Mouse (Mus musculus): ENCODE data around the gene Tssk3. TPM values are rescaled to one million over a fixed set of nuclear protein-coding genes. Genes with fewer than 3 reads are reported as not detected.

Tssk3 gene
- total and polyA plus RNA-seq, 3 experiments = 0.13 TPM; not detected in 2

DNA sequence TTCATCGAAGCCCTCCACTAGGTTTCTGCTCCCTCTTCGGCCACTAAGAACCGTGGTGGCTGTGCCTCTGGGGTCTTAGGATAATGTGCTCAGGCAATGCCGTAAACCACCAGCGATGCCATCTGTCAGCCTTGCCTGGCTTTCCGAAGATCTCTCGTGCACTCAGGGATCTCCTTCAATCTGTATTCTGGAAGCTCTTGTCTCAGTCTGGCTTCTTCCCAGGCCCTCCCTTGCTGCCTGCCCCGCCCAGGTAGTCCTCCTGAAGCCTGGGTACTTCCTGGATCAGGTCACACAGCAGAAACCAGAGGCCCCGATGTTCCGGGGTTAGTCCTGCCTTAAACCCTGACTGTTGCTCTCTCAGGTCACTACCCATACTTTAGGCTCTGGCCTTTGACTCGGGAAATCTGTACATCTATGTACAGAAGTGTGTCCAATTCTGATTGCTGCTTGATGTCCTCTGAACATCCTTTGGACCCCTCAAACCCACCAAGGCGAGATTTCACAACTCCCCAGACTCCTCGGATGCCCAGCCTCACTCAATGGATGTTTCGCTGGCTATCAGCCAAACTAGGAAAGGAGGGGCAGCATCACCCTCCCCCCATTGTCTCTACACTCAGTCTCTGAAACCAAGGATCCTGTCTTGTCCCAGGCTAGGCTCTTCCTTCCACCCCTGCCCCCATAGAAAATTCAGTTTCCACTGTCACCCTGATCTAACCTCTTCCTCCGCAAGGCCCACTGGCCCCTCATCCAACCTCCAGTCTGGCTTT lies 18.2 kb upstream of the Tssk3 start:
- no peak overlapping the region for H3K9ac ChIP-seq (ENCODE audit: insufficient read depth, low read depth)
- no peaks in the 10 kb centered on the region for H3K9me3 ChIP-seq (replicated peaks; ENCODE audit: low read length)
- peak overlapping the region in 2 of 3 experiments; percentile 47 to 53 for H3K4me3 ChIP-seq (replicated peaks in 1 of 3; ENCODE audit: low read depth in 2 of 3, low read length in 2 of 3, poor library complexity in 1 of 3)
- H3K4me2 ChIP-seq (ENCODE audit: insufficient read depth, low read depth, poor library complexity, severe bottlenecking) = 0 out of 2 replicates have a peak overlapping the region, but pooled peaks have one; percentile 88
- peaks cover 2% of the 10 kb centered on the region; the same call in 1 of the 2 replicates for H3K79me2 ChIP-seq (replicated peaks; ENCODE audit: control insufficient read depth, extremely low read depth, insufficient read depth, poor library complexity, severe bottlenecking)
- H3K27ac ChIP-seq (ENCODE audit: insufficient read depth, low read depth) = no peak overlapping the region
- H3K27me3 ChIP-seq (replicated peaks) = peaks cover 4% of the 10 kb centered on the region
- H3K4me1 ChIP-seq (ENCODE audit: control insufficient read depth in 1 of 2, insufficient read depth in 2 of 2) = peaks cover 11 to 54% of the 10 kb centered on the region in 2 experiments
- no peak for TF ChIP-seq JUN (IDR thresholded peaks at IDR 0.05; ENCODE audit: insufficient read depth, low read depth, low read length)
- TF ChIP-seq ELF1 (IDR thresholded peaks at IDR 0.05; ENCODE audit: low read depth, low read length) = peak; percentile 82
- no peak for TF ChIP-seq CHD2 (IDR thresholded peaks at IDR 0.05; ENCODE audit: low read length)
- TF ChIP-seq TBP (conservative IDR thresholded peaks at IDR 0.05; ENCODE audit: low read depth, low read length) = 0 out of 2 replicates have a peak, but pooled peaks have one; percentile 34
- no peak for TF ChIP-seq NRF1 (IDR thresholded peaks at IDR 0.05; ENCODE audit: low read depth, low read length)
- 0 out of 2 replicates have a peak, but pooled peaks have one; percentile 27 for TF ChIP-seq POLR2A (IDR thresholded peaks at IDR 0.05; ENCODE audit: low read depth, low read length)
- no peak for TF ChIP-seq UBTF (IDR thresholded peaks at IDR 0.05; ENCODE audit: low read depth, low read length)
- no peak for TF ChIP-seq KAT2A (IDR thresholded peaks at IDR 0.05; ENCODE audit: insufficient replicate concordance, low read length)
- no peak for TF ChIP-seq RAD21 (IDR thresholded peaks at IDR 0.05; ENCODE audit: low read depth, low read length)
- TF ChIP-seq ETS1 (conservative IDR thresholded peaks at IDR 0.05; ENCODE audit: low read depth, low read length) = no peak
- TF ChIP-seq MAX (IDR thresholded peaks at IDR 0.05; ENCODE audit: low read length) = no peak; the same call in 1 of the 2 replicates
- TF ChIP-seq SIN3A (IDR thresholded peaks at IDR 0.05; ENCODE audit: low read length) = no peak
- TF ChIP-seq BHLHE40 (IDR thresholded peaks at IDR 0.05; ENCODE audit: low read depth, low read length) = no peak
- dilution Hi-C loops (cut with MboI; ENCODE audit: extremely low pct_ligation_motif_present, extremely low pct_unique_long_range_greater_than_20kb, low sequenced_read_pairs) (no loop called here), in situ Hi-C loops (cut with MboI; ENCODE audit: low pct_ligation_motif_present, low pct_unique_long_range_greater_than_20kb, low sequenced_read_pairs) (no loop called here)
- no peaks in the 10 kb centered on the region for H3K36me3 ChIP-seq (replicated peaks in 1 of 2; ENCODE audit: control insufficient read depth in 1 of 2, insufficient read depth in 1 of 2, low read length in 1 of 2)
- no peak for DNase-seq (ENCODE audit: extremely low read depth)

DNA sequence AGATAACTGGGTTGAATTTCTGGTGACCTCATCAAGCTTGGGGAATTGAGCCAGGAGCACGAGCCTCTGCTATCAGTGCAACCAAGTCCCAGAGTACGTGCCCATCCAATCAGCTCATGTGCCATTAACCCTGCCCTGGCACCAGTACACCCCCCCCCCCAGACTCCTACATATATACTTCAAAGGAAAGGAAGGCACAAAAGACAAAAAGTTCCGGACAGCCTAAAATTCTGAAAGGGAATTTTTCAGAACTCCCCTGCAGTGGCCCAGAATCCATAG lies 17.4 kb upstream of the Tssk3 start:
- Histone ChIP-seq H3K4me1 (ENCODE audit: control insufficient read depth in 1 of 2, insufficient read depth in 2 of 2) (peaks cover 10 to 61% of the 10 kb centered on the region in 2 experiments), H3K4me2 (ENCODE audit: insufficient read depth, low read depth, poor library complexity, severe bottlenecking) (peak overlapping the region; percentile 88), H3K27ac (ENCODE audit: insufficient read depth, low read depth) (no peak overlapping the region), H3K27me3 (replicated peaks) (peaks cover 4% of the 10 kb centered on the region), H3K4me3 (replicated peaks in 1 of 3; ENCODE audit: low read depth in 2 of 3, low read length in 2 of 3, poor library complexity in 1 of 3) (peak overlapping the region in 2 of 3 experiments; percentile 47 to 53), H3K36me3 (replicated peaks in 1 of 2; ENCODE audit: control insufficient read depth in 1 of 2, insufficient read depth in 1 of 2, low read length in 1 of 2) (no peaks in the 10 kb centered on the region), H3K9me3 (replicated peaks; ENCODE audit: low read length) (no peaks in the 10 kb centered on the region), H3K79me2 (replicated peaks; ENCODE audit: control insufficient read depth, extremely low read depth, insufficient read depth, poor library complexity, severe bottlenecking) (no peaks in the 10 kb centered on the region), H3K9ac (ENCODE audit: insufficient read depth, low read depth) (peak overlapping the region; percentile 4; the same call in 1 of the 2 replicates)
- in situ Hi-C loops (cut with MboI; ENCODE audit: low pct_ligation_motif_present, low pct_unique_long_range_greater_than_20kb, low sequenced_read_pairs) (no loop called here), dilution Hi-C loops (cut with MboI; ENCODE audit: extremely low pct_ligation_motif_present, extremely low pct_unique_long_range_greater_than_20kb, low sequenced_read_pairs) (no loop called here)
- DNase-seq (ENCODE audit: extremely low read depth) = no peak
- 0 out of 2 replicates have a peak, but pooled peaks have one; percentile 8 for TF ChIP-seq SIN3A (IDR thresholded peaks at IDR 0.05; ENCODE audit: low read length)
- TF ChIP-seq ELF1 (IDR thresholded peaks at IDR 0.05; ENCODE audit: low read depth, low read length) = no peak
- TF ChIP-seq SMC3 (IDR thresholded peaks at IDR 0.05; ENCODE audit: low read depth, low read length) = no peak
